Mouse (Mus musculus) liver, adult 2 months (tissue): Measurements from ENCODE around the gene Rsf1.

ENCODE experiments used
- CTCF ChIP-seq: fragments of 200-500 bp; IDR thresholded peaks from 2 replicates; pipeline ENCODE4 v1.5.1; 2011; ENCODE audit warnings: low read depth, low read length, control low read depth
- POLR2A ChIP-seq: fragments of 200-500 bp; IDR thresholded peaks from 2 replicates; pipeline ENCODE4 v1.6.1; 2011; ENCODE audit warnings: low read length, control low read depth; ENCODE audit not compliant: insufficient read depth; ENCODE audit errors: extremely low read depth

DNA sequence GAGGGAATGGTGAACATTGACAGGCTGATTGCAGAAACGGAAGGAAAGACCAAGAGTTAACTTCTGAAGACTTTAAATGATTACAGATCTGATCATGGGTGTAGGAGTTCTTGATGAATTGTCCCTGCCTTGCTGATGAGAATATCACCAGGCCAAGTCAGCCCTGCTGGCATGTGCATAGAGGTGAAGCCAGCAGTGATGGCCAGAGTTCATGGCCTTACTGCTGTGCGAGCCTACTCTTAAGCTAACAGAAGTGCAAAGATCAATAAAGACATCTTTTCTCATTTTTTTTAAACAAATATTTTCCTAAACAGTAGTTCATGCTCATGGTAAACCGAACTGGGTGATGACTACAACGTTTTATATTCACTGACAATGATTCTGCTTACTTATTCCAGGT lies 71.0 kb downstream of the Rsf1 start:
- TF ChIP-seq CTCF (no peak), POLR2A (no peak)
